7 mouse cellular contexts compared by ENCODE assay signal in the genomic region with DNA sequence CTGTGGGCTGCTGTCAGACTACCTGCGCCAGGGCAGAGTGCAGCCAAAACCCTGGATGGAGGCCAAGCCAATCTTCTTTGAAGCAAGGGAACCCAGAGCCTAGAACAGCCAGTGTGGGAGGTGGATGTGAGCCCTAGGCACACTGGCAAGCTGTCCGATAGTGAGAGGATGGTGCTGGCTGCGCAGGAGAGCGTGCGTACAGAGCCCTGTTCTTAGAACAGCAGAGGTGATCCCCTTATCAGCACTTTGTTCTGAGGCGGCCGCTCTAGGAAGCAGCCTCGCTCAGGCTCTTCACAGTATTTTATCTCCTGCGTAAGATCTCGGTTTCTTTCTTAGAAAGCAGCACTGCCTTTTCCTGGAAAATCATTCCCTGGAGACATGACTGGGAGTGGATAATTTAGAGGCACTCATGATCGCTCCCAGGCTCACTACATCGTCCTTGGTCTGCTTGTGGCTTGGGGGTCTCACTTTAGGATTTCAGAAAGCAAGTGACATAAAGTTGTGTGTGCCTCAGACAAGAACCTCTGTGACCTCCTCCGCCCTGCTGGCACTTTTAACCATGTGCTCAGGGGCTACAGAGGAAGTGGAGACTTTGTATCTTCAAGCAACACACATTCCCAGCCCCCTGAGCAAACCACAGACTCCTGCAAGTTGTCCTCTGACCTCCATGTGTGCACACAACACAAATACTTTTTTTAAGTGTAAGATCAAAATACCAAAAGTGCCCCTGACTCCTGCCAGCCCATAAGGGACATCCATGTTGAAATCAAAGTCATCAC.
A peak's percentile ranks its signal among the peaks of the same experiment; 100 is the strongest.
DNase-seq lines count a peak whose midpoint lies in the region; ATAC-seq lines count a peak whose summit lies in the region.

No protein-coding gene starts in this region.

- no peaks in the 10 kb centered on the region for H3K9me3 ChIP-seq in midbrain, embryonic 13.5 days
- H3K9me3 ChIP-seq in midbrain, embryonic 15.5 days = no peaks in the 10 kb centered on the region

- ATAC-seq in midbrain, embryonic 13.5 days = no peak
- ATAC-seq in midbrain, embryonic 15.5 days (replicated peaks) = no peak; the same call in 1 of the 2 replicates
- ATAC-seq in granulocyte monocyte progenitor cell, adult 5-6 weeks (replicated peaks; ENCODE audit: poor library complexity, severe bottlenecking) = peak; percentile 34

- H3K4me3 ChIP-seq in midbrain, embryonic 13.5 days (replicated peaks) = no peak overlapping the region
- H3K4me3 ChIP-seq in midbrain, embryonic 15.5 days = no peak overlapping the region

- peak overlapping the region; percentile 9; the same call in 1 of the 2 replicates for H3K27ac ChIP-seq in midbrain, embryonic 13.5 days
- no peak overlapping the region for H3K27ac ChIP-seq in midbrain, embryonic 15.5 days

- intact Hi-C loops in gastrocnemius, postnatal 36 days (cut with DNase I) = no loop called here

- peak overlapping the region; percentile 36; the same call in 1 of the 2 replicates for H3K9ac ChIP-seq in midbrain, embryonic 13.5 days (replicated peaks)
- H3K9ac ChIP-seq in midbrain, embryonic 15.5 days = no peak overlapping the region

- H3K27me3 ChIP-seq in midbrain, embryonic 13.5 days = no peaks in the 10 kb centered on the region
- H3K27me3 ChIP-seq in midbrain, embryonic 15.5 days (replicated peaks) = no peaks in the 10 kb centered on the region

- DNase-seq in liver = peak; percentile 51
- DNase-seq in thymus, postnatal 4 days = peak; percentile 65
- DNase-seq in gastrocnemius, postnatal 36 days = no peak
- no peak for DNase-seq in layer of hippocampus, postnatal 14 days (ENCODE audit: low spot score in 2 of 2)

- no peak overlapping the region for H3K4me2 ChIP-seq in midbrain, embryonic 13.5 days (replicated peaks)
- H3K4me2 ChIP-seq in midbrain, embryonic 15.5 days = no peak overlapping the region

- 0 out of 2 replicates have a peak, but pooled peaks cover 2% of the 10 kb centered on the region for H3K4me1 ChIP-seq in midbrain, embryonic 13.5 days (replicated peaks)
- no peaks in the 10 kb centered on the region for H3K4me1 ChIP-seq in midbrain, embryonic 15.5 days

- 86% methylated on average over 13 of the region's 13 CpGs for WGBS in midbrain, embryonic 13.5 days
- 84% methylated on average over 13 of the region's 13 CpGs for WGBS in midbrain, embryonic 15.5 days

- H3K36me3 ChIP-seq in midbrain, embryonic 13.5 days = peaks cover 11% of the 10 kb centered on the region
- no peaks in the 10 kb centered on the region; the same call in 1 of the 2 replicates for H3K36me3 ChIP-seq in midbrain, embryonic 15.5 days (replicated peaks)

Comparison
In these comparisons a context has a peak if more than half of its experiments do, and no peak if none do; other contexts are left out.
1. DNase-seq: peak in liver (single experiment) and thymus, postnatal 4 days (single experiment); none in gastrocnemius, postnatal 36 days (0 of 2) and layer of hippocampus, postnatal 14 days (0 of 2).